Mouse (Mus musculus): ENCODE results near the gene Gcnt4. TPM values are rescaled to one million over a fixed set of nuclear protein-coding genes. Genes with fewer than 3 reads are reported as not detected.
"Not testable (repeated sequence)": the region's sequence is repeated elsewhere in the genome, so short reads cannot be mapped to it uniquely, and the experiment has no call there.

Gcnt4 gene
- total RNA-seq, 2 experiments from 2014 or later = 9.9 to 15.1 TPM

- Histone ChIP-seq H3K4me3 (no peak overlapping the region), H3K27ac (peak overlapping the region; percentile 57)
- intact Hi-C loops (cut with DNase I) = loop anchor here (5.0 kb wide), 1 partner anchor 145 kb away; no protein-coding TSS in a partner anchor
- no peak for DNase-seq (ENCODE audit: extremely low spot score in 1 of 2, low spot score in 2 of 2)
- no peak for TF ChIP-seq CTCF (IDR thresholded peaks at IDR 0.05)
Measured at GRCm38 (mm10) chr13:96927781-96928180, 3.3 kb downstream of the Gcnt4 start.

GRCm38 (mm10) chr13:96928432-96929039 is 4.0 kb downstream of the Gcnt4 start:
- intact Hi-C loops (cut with DNase I) = loop anchor here (5.0 kb wide), 1 partner anchor 144 kb away; no protein-coding TSS in a partner anchor
- peak overlapping the region; percentile 57; the same call in 1 of the 2 replicates for H3K27ac ChIP-seq
- no peak for DNase-seq (ENCODE audit: extremely low spot score in 1 of 2, low spot score in 2 of 2)
- no peak for TF ChIP-seq CTCF (IDR thresholded peaks at IDR 0.05)
- no peak overlapping the region for H3K4me3 ChIP-seq

- DNase-seq (ENCODE audit: extremely low spot score in 1 of 2, low spot score in 2 of 2) = peak; percentile 39 to 64
- intact Hi-C loops (cut with DNase I) = loop anchor here (2.0 kb wide), 2 partner anchors 76 to 248 kb away; no protein-coding TSS in a partner anchor
Measured at GRCm38 (mm10) chr13:96932745-96933144, 8.3 kb downstream of the Gcnt4 start.

DNA sequence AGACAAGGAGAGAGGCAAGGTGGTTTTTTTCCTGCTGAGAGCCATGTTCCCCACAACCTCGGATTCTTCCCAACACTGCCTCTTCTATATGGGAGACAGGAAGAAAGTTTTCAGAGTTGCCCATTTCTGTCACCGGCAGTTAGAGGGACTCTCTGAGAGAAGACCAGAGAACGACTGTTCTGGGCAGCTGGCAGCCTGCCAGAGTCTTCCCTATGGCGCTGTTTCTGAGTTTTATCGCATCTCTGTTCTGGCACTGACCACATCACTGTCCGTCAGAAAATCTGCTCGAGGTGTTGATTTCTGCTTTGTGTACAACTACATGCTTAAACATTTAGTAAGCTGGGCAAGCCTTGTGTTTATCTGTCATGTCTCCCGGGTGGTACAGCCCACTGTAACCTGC is 8.9 kb downstream of the Gcnt4 start:
- no peak for DNase-seq (ENCODE audit: extremely low spot score in 1 of 2, low spot score in 2 of 2)
- intact Hi-C loops (cut with DNase I) = loop anchor here (2.0 kb wide), 2 partner anchors 75 to 249 kb away; no protein-coding TSS in a partner anchor
- H3K4me3 ChIP-seq = no peak overlapping the region
- peak overlapping the region; percentile 74 for H3K27ac ChIP-seq
- no peak for TF ChIP-seq CTCF (IDR thresholded peaks at IDR 0.05)

More at GRCm38 (mm10) chr13:96932745-96933144, 8.3 kb downstream of the Gcnt4 start:
- Histone ChIP-seq H3K27ac (peak overlapping the region; percentile 72), H3K4me3 (no peak overlapping the region)
- no peak for TF ChIP-seq CTCF (IDR thresholded peaks at IDR 0.05)

DNA sequence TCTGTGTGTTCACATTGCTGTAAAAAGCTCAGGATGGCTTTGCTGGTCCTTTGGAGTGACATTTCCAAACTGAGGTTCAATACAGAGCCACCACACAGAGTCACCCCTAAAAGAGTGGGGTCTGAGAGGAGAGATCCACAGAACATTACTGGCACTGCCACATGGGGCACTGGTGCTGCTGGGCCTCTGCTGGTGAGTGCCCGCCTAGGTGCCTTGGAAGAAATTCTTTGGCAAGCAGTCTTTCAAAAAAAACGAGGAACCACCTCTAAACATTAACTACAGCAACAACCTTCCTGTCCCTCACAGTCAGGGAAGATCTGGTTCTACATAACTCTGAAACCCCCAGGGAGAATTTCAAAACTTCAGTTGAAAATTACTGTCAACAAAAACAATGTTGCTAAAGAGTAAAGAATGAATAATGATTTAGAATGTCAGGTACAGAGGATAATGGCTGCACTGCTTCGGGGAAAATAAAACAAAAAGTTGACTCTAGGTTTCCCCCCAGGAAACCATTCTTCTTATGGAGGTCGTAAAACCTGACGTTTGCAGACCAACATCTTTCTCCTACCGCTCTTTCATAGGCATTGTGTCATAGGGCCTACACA is 11.8 kb downstream of the Gcnt4 start:
- no peak for DNase-seq (ENCODE audit: extremely low spot score in 1 of 2, low spot score in 2 of 2)
- intact Hi-C loops (cut with DNase I) = no loop called here
- no peak; the same call in 1 of the 2 replicates for TF ChIP-seq CTCF (IDR thresholded peaks at IDR 0.05)
- Histone ChIP-seq H3K4me3 (no peak overlapping the region), H3K27ac (no peak overlapping the region)

DNA sequence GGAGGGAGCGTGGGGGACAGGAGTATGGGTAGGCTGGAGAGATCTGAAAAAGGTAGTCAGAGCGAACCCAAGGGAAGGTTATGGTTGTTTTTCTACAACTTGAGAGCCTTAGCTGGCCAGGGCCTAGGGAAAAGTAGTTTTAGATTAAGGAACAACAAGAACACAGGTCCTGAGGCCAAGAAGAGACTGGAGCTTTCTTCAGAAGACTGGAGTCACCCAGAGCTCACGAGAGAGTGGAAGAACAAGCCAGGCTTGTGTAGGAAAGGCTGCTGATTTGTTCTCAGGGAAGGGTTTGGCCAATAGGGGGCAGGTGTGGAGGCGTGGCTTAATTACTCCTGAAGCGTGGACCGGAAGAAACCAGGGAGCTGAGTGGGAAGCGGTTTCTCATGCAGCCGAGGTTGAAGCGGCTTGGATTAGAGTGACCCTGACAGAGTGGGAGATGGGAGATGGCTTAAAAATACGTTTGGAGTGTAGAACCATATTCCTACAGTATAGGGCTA is 12.6 kb downstream of the Gcnt4 start:
- no peak overlapping the region for H3K27ac ChIP-seq
- TF ChIP-seq CTCF (IDR thresholded peaks at IDR 0.05) = no peak; the same call in 1 of the 2 replicates
- no peak for DNase-seq (ENCODE audit: extremely low spot score in 1 of 2, low spot score in 2 of 2)
- intact Hi-C loops (cut with DNase I) = no loop called here
- H3K4me3 ChIP-seq = no peak overlapping the region

DNA sequence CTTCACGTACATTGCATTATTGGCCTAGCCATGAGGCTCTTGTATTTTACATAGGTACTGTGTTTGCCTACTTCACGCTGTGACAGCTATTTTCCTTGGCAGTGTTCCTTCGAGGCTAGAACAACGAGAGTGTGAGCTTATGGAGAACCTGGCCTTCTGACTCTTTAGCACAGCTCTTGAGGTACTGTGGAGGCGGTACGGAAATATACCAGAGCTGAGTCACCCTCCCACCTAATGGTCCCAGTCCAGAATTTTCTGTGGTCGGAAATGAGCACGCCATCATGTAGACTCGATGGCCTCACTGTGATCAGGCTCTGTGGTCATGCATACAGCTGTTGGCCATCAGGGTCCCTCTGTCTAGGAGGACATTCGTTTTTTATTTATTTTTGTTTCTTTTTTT is 15.2 kb downstream of the Gcnt4 start:
- H3K27ac ChIP-seq = no peak overlapping the region; the same call in 1 of the 2 replicates
- TF ChIP-seq CTCF (IDR thresholded peaks at IDR 0.05) = no peak
- DNase-seq (ENCODE audit: extremely low spot score in 1 of 2, low spot score in 2 of 2) = no peak
- intact Hi-C loops (cut with DNase I) = no loop called here
- H3K4me3 ChIP-seq = no peak overlapping the region

GRCm38 (mm10) chr13:96941481-96941880 is 17.0 kb downstream of the Gcnt4 start:
- H3K27ac ChIP-seq; intact Hi-C loops (cut with DNase I); DNase-seq (ENCODE audit: extremely low spot score in 1 of 2, low spot score in 2 of 2); H3K4me3 ChIP-seq: not testable (repeated sequence)

DNA sequence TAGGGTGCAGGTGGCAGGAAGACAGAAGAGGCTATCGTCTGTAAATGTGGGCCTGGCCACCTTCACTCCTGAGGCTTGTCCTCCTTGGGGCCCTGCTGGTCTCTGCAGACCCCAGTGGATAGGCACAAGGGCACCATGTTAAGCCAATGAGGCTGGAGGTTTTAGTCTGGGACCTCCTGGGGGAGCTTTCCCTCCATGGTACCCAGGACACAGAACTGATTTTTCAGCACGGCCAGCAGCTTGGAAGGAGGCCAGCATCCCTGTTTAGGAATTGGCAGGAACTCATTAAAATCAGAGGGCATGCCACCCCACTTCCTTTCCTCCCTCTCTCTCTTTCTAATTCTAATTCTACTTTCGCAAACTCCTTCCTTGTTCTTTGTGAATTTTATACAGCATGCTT is 19.1 kb downstream of the Gcnt4 start:
- DNase-seq (ENCODE audit: extremely low spot score in 1 of 2, low spot score in 2 of 2) = peak in 1 of 2 experiments; percentile 53
- no peak overlapping the region for H3K4me3 ChIP-seq
- no peak for TF ChIP-seq CTCF (IDR thresholded peaks at IDR 0.05)
- peak overlapping the region; percentile 44; the same call in 1 of the 2 replicates for H3K27ac ChIP-seq
- intact Hi-C loops (cut with DNase I) = no loop called here

- TF ChIP-seq CTCF (IDR thresholded peaks at IDR 0.05) = no peak
- intact Hi-C loops (cut with DNase I) = no loop called here
- DNase-seq (ENCODE audit: extremely low spot score in 1 of 2, low spot score in 2 of 2) = no peak
Measured at GRCm38 (mm10) chr13:96945748-96946147, 21.3 kb downstream of the Gcnt4 start.

GRCm38 (mm10) chr13:96947722-96948121 is 23.2 kb downstream of the Gcnt4 start:
- no peak overlapping the region for H3K27ac ChIP-seq
- H3K4me3 ChIP-seq = no peak overlapping the region
- no peak for DNase-seq (ENCODE audit: extremely low spot score in 1 of 2, low spot score in 2 of 2)
- intact Hi-C loops (cut with DNase I) = no loop called here
- TF ChIP-seq CTCF (IDR thresholded peaks at IDR 0.05) = no peak

More at GRCm38 (mm10) chr13:96945748-96946147, 21.3 kb downstream of the Gcnt4 start:
- Histone ChIP-seq H3K27ac (no peak overlapping the region), H3K4me3 (no peak overlapping the region)

GRCm38 (mm10) chr13:96951880-96952279 is 27.4 kb downstream of the Gcnt4 start:
- Histone ChIP-seq H3K27ac (no peak overlapping the region), H3K4me3 (no peak overlapping the region)
- intact Hi-C loops (cut with DNase I) = no loop called here
- no peak for TF ChIP-seq CTCF (IDR thresholded peaks at IDR 0.05)
- DNase-seq (ENCODE audit: extremely low spot score in 1 of 2, low spot score in 2 of 2) = no peak
